Mouse (Mus musculus): ENCODE results near the gene Zfp560.
A peak's percentile ranks its signal among the peaks of the same experiment; 100 is the strongest.
"Not testable (repeated sequence)": the region's sequence is repeated elsewhere in the genome, so short reads cannot be mapped to it uniquely, and the experiment has no call there.

The Zfp560 gene

GRCm38 (mm10) chr9:20384532-20385342, at the start of gene Zfp560:
Gene Zfp560 (minus strand): TSS chr9:20385177.
- DNase-seq (ENCODE audit: low spot score in 2 of 2), result peak; percentile 83 to 88

GRCm38 (mm10) chr9:20430004-20430403, 45.0 kb upstream of the Zfp560 start:
- no peak for DNase-seq (ENCODE audit: low spot score in 2 of 2)

GRCm38 (mm10) chr9:20411460-20411859, 26.5 kb upstream of the Zfp560 start:
- no peak for DNase-seq (ENCODE audit: low spot score in 2 of 2)

GRCm38 (mm10) chr9:20409319-20409718, 24.3 kb upstream of the Zfp560 start:
- no peak for DNase-seq (ENCODE audit: low spot score in 2 of 2)

- no peak for DNase-seq (ENCODE audit: low spot score in 2 of 2)
Observed at GRCm38 (mm10) chr9:20385343-20385703, 346 bp upstream of the Zfp560 start.

GRCm38 (mm10) chr9:20383659-20384058, 1.3 kb downstream of the Zfp560 start:
- DNase-seq (ENCODE audit: low spot score in 2 of 2), result no peak

GRCm38 (mm10) chr9:20374712-20375111, 10.3 kb downstream of the Zfp560 start:
- DNase-seq (ENCODE audit: low spot score in 2 of 2), result no peak

- no peak for DNase-seq (ENCODE audit: low spot score in 2 of 2)
Observed at GRCm38 (mm10) chr9:20367311-20367710, 17.7 kb downstream of the Zfp560 start.

- DNase-seq (ENCODE audit: low spot score in 2 of 2), result no peak
Observed at GRCm38 (mm10) chr9:20348501-20348900, 36.5 kb downstream of the Zfp560 start.

GRCm38 (mm10) chr9:20335994-20336393, 49.0 kb downstream of the Zfp560 start, which contains the start of gene Olfr18:
Gene Olfr18 (minus strand): TSS chr9:20336094.
- no peak for DNase-seq (ENCODE audit: low spot score in 2 of 2)

- no peak for DNase-seq (ENCODE audit: low spot score in 2 of 2)
Observed at GRCm38 (mm10) chr9:20298232-20298631, 86.7 kb downstream of the Zfp560 start, which contains the start of gene Olfr873. Gene Olfr873 (plus strand): TSS chr9:20298532.

GRCm38 (mm10) chr9:20295562-20295961, 89.4 kb downstream of the Zfp560 start:
- DNase-seq (ENCODE audit: low spot score in 2 of 2), result not testable (repeated sequence)

All from natural killer cell, adult 2 months (primary cell).